Mouse (Mus musculus): Measurements from ENCODE around the gene Dennd5b. TPM values are rescaled to one million over a fixed set of nuclear protein-coding genes. Genes with fewer than 3 reads are reported as not detected.
"Not testable (repeated sequence)": the region's sequence is repeated elsewhere in the genome, so short reads cannot be mapped to it uniquely, and the experiment has no call there.

Gene Dennd5b
- 10 to 100 TPM; 37.6 to 43.7 TPM for total RNA-seq (2021)
- long read RNA-seq, experiment 1, full-length matches to known transcripts, result 1 of 3 reads
- long read RNA-seq, experiment 1, partial matches to known transcripts, result 2 of 3 reads
- long read RNA-seq, experiment 1, other reads (novel, unspliced or antisense), result 0 of 3 reads
- long read RNA-seq, experiment 2, partial matches to known transcripts, result 0 of 7 reads
- long read RNA-seq, experiment 2, other reads (novel, unspliced or antisense), result 7 of 7 reads

DNA sequence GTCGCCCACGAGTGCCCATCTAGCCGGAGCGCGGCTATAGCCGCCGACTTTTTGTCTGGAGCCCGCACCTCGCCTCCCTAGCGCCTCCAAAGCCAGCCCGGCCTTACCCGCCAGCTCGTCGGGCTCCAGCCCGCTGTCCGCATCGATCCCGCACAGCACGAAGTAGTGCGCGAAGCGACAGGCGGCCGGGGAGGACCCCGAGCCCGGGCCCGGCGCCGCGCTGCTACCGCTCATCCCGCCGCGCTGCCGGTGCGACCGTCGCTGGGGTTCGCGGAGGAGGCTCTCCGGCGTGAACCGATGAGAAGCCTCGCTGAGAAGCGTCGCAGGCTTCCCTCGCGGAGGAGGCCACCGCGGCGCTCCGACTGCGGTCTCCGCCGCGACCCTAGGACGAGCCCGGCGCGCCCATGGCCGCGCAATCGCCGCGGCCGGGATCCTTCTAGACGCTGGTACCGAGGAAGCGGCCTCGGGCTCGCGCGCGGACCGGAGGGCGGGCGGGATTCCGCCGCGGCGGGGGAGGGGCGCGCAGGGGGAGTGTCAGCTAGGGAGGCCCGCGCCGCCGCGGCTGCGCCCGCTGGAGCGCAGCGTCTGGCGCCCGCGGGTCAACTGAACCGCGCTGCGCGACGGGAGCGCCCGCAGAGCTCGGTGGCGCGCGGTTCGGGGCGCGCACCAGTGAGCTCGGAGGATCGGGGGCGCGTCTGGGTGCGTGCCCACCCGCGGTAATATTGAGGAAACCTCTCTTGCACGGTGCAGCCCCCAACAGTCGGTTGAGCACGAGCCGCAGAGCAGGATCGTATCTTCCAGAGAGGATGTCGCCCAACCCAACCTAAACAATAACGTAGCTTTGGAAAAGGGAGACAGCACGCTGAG lies at the start of gene Dennd5b:
Gene Dennd5b (minus strand): TSS at position 605 of the 867 bp plus-strand sequence.
- DNase-seq (ENCODE audit: low spot score in 2 of 2), result peak; percentile 81 to 83

DNA sequence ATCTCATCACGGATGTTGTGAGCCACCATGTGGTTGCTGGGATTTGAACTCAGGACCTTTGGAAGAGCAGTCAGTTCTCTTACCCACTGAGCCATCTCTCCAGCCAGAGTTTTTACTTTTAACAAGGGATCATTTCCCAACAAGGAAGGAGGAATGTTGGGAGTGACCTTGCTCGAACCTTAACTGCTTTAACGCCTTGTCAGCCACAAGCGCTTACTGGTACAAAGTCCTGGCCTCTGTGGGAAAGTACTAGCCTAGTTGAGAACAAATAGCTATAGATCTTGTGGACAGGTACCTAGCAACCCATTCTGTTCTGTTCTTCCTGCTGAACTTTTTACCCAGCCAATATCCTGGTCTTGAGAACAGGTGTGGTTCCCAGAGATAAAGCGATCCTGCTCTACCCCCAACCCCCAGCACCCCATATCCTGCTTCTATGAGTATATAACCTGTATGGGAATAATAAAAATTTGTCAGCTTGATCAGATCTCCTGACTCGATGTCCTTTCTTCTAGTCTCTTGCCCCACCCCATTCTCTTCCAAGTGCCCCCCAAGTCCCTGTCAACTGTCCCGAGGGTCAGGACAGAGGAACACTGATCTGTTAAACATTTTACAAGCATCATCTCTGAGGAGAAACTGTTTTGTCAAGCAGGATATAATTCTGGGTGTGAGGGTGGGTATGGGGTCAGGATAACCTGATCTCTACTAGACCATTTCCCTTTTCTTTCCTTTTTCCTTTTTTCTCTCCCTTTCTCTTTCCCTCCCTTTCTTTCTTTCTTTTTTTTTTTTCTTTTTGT lies 47.2 kb upstream of the Dennd5b start:
- DNase-seq (ENCODE audit: low spot score in 2 of 2), result no peak

DNA sequence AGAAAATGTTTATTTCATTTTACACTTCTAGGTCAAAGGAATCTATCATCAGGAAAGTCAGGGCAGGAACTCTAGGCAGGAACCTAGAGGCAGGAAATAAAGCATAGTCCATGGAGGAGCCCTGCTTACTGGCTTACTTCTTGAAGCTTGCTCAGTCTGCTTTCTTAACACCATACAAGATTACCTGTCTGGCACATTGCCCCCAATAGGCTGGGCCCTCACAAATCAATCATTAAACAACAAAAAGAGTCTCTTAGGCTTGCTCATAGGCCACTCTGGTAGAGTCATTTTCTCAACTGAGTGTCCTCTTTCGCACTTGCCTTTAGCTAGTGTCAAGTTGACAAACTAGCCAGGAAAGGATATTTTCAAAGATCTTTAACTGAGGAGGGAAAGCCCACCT lies 43.7 kb upstream of the Dennd5b start:
- DNase-seq (ENCODE audit: low spot score in 2 of 2), result no peak

DNA sequence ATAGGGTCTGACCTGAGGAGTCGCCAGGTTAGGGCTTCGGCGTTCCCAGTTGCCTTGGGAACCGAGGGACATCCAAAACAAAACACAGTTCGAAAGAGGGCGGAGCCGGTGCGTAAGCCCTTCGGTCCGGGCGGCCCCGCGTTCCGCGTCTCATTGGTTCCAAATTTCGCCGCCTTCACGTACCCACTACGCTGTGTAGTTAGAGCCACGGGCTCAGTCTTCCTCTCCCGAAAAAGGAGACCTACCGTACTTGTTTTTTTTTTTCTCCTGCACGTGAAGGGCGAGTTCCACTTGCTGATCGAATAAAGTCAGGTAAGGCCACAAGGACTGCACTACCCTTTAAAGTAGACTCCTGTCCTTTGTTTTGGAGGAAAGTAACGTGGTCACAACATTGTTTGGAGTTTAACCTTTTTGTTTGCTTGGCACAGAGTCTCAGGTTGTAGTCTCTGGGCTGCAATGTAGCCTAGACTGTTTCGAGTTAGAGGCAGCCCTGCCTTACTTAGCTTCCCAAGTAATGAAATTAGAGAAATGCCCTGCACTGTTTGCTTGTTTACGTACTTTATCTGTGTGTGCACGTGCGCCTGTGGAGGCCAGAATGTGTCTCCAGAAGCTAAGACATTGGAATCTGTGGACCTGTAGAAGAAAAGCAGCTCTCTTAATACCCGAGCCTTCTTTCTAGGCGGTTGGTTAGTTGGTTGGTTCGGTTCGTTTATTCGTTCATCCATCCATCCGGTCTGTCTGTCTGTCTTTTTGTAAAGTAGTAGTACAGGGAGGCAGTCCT lies 40.1 kb upstream of the Dennd5b start:
- peak; percentile 65 to 73 for DNase-seq (ENCODE audit: low spot score in 2 of 2)

DNA sequence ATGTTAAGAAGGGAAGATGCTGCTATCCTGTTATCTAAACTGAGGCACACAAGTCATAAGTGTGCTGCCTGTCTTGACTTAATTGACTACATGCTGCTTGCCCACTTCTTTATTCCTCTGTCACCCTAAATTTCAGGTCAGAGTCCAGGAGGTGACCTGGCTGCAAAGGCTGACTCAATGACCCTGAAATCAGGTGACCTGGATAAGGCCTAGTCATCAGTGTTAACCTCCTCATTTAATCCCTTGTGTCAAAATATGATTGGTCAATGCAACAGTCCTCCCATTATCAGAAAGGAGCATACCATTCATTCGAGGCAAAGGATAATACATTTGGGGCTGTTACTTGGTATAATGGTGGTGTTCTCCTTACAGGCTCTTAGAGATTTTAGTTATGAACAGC lies 38.0 kb upstream of the Dennd5b start, which contains the start of gene Etfbkmt:
Gene Etfbkmt (plus strand): TSS at position 379 of the 400 bp plus-strand sequence.
- no peak for DNase-seq (ENCODE audit: low spot score in 2 of 2)

DNA sequence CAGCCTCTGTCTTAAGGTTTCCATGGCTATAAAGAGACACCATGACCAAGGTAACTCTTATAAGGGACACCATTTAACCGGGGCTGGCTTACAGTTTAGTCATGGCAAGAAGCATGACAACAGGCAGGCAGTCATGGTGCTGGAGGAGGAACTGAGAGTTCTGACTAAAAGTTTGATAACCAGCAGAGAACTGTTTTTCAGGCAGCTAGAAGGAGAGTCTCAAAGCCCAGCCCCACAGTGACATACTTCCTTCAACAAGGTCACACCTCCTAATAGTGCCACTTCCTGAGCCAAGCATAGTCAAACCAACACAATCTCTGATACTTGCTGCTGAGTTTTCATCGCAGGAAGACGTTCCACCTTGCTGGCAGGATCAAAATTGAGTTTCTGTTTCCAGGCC lies 37.5 kb upstream of the Dennd5b start:
- DNase-seq (ENCODE audit: low spot score in 2 of 2), result no peak

DNA sequence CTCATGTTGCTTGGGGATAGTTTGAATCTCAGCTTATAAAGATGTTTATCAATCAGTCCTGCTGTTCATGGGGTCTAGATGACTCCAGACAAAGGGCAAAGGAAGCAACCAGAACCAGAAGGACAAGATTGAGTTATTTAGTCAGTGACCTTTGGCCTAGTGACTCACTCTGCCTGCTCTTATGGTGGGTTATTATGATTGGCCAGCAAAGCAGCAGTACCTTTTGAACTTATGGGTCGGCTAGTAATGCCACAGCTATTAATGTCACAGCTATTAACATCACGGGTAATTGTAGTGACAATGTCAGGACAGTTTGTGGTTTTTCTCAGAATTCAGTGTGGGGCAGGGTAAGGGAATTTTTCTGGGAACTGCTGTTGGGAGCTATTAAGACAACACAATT lies 36.5 kb upstream of the Dennd5b start:
- DNase-seq (ENCODE audit: low spot score in 2 of 2), result no peak

DNA sequence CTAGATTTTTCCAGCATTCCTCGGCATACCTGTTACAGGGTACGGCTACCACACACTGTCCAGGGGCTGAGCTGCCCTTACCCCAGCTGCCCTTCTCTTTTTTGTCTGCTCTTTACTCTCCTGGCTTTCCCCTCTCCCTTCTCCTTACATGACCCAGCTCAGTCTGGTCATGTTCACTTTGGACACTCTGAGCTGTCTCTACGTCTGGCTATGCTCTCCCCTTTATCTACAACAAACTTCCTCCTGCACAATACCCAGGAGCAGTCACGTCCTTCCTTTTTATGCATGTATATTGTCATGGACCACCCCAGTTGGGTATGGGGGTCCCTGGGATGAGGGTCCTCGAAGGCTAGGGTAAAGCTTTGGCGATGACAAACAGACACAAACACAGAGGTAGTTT lies 34.2 kb upstream of the Dennd5b start:
- DNase-seq (ENCODE audit: low spot score in 2 of 2), result no peak

DNA sequence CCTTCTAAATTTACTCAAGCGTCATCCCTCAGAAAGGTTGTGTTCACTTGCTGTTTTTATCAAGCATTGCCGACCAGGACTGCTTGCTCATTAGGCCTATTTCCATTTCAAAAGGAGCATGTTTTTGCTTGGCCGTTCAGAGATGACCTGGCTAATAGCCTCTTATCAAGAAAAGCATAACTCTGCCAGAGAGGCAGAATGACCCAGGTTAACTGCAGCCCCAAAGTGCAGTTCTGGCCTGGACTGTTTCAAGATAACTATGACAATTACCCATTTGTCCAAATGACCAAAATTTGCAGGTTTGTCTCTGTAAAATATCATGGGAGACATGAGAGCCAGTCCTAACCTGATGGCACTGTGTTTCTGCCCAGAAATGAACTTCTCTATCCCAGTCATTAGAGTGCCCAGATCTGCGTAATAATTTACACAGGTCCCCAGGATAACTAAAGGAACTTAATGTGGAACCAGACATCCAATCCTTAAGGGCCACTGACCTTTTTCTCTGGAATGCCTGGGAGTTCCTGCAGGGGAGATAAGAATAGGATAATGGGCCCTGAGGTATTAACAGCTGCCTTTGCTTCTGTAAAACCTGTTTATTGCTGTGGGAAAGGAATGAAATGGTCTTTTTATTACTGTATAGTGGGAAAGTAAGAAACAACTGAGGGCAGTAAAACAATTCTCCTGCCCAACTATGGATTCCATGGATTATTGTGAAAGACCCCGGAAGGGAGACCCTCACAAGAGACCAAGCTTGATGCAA lies 33.1 kb upstream of the Dennd5b start:
- DNase-seq (ENCODE audit: low spot score in 2 of 2), result no peak

DNA sequence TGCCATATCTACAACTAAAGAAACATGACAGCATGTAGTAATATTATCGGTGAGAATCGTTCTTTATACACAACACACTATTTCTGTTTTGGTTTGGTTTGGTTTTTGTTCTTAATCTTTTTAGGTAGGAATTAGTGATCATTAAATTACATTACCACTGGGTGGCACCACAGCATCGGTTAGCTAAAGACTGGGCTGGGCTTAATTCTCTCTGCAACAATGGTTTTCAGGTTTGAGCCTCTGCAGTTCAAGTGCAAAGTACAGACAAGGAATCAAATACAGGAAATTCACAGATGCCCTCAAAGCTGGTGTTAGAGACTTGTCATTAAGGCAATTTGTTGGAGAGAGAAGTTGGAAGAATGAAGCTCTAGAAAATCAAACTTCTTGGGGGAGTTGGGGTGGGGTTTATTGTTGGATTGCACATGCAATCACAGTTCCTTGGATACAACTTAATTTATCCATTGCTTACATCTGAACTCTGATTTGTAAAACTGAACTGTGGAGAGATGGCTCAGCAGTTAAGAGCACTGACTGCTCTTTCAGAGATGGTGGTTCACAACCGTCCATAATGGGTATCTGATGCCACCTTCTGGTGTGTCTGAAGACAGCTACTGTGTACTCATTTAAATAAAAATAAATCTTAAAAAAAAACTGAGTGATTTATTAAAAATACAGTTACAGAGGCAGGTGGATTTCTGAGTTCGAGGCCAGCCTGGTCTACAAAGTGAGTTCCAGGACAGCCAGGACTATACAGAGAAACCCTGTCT lies 31.0 kb upstream of the Dennd5b start:
- DNase-seq (ENCODE audit: low spot score in 2 of 2), result peak; percentile 13 to 32

DNA sequence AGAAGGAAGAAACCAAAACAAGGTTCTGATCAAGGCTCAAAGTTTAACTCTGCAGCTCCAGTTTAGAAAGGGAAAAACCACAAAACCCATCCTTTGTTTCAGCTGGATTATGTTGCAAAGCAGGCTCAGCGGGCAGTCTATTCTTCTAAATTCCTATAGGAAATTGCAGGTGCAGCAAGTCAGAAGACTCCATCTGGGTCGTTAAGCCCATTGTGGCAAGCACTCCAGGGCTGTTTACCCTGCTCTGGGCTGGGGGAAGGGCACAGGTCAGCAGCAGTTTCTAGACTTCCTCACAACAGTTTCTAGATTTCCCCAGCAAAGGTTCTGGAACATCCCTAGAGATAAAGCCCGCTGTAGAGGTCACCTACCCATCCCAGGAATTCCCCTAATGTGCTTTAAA lies 29.6 kb upstream of the Dennd5b start:
- no peak for DNase-seq (ENCODE audit: low spot score in 2 of 2)

DNA sequence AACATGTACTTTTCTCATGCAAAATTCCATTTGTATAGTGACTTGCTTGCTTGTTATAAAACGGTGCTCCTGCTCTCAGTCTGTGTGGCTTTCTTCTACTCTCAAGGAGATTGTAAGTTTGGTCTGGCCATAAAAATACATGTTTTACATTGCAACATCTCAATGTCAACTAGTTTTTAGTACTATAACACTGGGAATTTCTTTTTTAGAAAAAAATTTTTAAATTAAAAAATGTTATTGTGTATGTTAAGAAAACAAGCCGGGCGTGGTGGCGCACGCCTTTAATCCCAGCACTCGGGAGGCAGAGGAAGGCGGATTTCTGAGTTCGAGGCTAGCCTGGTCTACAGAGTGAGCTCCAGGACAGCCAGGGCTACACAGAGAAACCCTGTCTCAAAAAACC lies 28.4 kb upstream of the Dennd5b start, which contains the start of gene Gm10203:
Gene Gm10203 (plus strand): TSS at position 301 of the 400 bp plus-strand sequence.
- not testable (repeated sequence) for DNase-seq (ENCODE audit: low spot score in 2 of 2)

DNA sequence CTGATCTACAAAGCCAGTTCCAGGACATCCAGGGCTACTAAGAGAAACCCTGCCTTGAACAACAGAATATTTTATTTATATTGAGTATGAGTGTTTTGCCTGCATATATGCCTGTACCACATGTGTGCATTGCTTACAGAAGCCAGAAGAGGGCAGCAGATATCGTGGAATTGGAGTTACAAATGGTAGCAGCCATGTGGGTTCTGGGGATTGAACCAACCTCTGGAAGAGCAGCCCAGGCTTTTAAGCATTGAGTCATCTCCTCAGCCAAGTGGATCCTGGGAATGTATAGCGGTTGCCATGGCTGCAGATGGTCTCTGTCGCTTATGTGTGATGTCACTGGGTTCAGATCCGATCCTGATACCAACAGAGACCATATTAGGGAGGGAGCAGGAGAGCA lies 25.2 kb upstream of the Dennd5b start:
- peak; percentile 8 to 17 for DNase-seq (ENCODE audit: low spot score in 2 of 2)

DNA sequence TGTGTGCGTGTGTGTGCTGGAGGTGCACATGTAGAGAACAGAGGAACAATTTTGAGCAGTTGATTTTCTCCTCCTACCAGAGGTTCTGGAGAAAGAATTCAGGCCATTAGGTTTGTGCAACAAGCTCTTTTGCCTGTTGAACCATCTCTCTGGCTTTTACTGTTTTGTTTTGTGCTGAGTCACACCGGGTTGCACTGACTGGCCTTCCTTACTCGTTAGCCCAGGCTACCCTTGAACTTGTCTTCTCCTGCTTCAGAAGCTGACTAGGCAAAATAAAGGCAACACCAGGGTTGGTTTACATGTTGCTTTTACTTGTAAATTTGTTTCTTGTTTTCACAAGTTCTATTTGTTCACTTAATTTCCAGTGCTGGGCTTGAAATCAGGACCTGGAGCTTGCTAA lies 21.6 kb upstream of the Dennd5b start:
- DNase-seq (ENCODE audit: low spot score in 2 of 2), result no peak

DNA sequence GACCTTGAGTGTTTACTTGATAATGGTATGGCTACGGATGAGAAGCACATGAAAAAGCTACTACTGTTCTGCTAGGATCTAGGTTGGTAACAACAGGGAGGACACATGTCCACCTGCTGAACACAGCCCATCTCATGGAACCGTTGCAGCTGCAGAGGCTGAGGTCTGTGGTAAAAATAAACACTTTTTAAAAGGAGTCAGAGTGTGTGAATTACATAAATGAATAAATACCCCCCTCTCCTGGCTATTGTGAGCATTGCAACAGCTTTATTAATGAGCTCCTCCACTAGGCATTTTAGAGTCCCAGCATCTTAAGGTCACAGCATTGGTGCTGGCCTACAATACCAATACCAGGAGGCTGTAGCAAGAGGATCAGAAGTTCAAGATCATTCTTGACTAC lies 18.4 kb upstream of the Dennd5b start:
- peak; percentile 35 to 82 for DNase-seq (ENCODE audit: low spot score in 2 of 2)

DNA sequence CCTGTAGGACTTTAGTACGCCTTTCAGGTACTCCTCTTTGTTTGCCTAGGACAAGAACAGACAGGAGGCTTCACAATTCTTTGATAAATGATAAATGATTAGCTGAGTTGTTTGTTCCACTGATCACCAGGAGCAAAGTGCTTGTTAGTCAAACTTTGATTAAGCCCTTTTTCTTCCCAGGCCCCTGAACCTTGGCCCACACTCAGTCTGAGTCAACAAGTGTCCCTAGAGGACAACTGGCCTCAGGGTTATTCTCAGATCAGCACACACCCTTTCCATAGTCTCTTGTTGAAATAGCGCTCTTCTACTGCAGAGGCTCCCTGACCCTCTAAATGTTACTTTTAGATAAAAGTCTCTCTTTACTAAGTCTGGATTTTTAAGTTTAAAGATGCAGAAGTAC lies 17.5 kb upstream of the Dennd5b start:
- DNase-seq (ENCODE audit: low spot score in 2 of 2), result no peak

DNA sequence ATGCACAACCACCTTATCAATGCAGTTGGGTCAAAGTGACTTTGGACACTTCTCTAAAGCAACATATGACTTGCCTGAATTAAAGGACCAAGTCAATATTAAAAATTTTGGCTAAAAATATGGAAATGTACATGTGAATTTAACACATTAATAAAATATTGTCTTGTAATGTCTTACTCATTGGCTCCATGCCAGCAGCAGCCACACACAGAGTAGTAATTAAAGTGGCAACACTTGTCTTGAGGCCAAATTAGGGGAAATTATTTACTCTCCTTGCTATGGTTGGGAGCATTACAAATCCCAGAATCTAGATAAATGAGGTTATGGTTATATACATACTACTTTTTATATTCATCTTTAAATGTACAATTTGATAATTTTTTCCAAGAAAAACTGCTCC lies 15.5 kb upstream of the Dennd5b start:
- no peak for DNase-seq (ENCODE audit: low spot score in 2 of 2)

DNA sequence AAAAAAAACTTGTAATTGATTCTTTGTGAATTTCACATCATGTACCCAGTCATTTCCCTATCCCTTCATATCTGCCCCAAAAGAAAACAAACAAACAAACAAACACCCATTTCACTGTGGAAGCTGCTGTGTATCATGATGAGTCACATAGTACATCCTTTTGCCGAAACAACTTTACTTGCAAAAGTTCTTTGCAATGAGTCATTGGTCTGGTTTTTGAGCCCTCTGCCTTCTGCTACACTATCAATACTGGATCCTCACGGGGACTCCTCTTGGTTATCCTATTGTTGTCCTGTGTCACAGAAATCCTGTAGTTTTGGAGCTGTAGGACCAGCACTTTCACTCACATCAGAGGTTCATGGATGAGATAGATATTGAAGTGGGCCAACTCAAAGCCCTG lies 7.4 kb upstream of the Dennd5b start:
- no peak for DNase-seq (ENCODE audit: low spot score in 2 of 2)

DNA sequence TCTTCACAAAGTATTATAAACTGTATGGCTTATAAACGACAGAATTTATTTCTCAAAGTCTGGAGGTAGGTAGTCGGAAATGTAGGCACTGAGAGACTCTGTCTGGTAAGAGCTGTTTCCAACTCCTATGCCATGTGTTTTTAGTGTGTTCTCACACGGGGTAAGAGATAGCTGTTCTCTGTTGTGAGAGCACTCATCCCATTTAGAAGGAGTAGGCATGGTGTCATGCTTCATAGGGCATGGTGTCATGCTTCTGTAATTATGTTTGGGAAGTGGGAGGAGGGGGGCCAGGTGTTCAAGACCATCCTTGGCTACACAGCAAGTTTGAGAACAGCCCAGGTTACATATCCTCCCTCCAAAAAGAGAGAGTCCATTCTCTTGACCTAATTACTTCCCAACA lies 6.1 kb upstream of the Dennd5b start:
- no peak for DNase-seq (ENCODE audit: low spot score in 2 of 2)

All from layer of hippocampus, postnatal 14 days (tissue).